Mouse (Mus musculus) layer of hippocampus, adult 11-12 months (tissue): ENCODE measurements around the gene Cep89.

ENCODE experiments used
- DNase-seq: peaks from one replicate; pipeline ENCODE4 v3.0.0; 2022; ENCODE audit warnings: low spot score

Cep89 gene

GRCm38 (mm10) chr7:35386525-35386952 is 10.3 kb upstream of the Cep89 start:
- no peak for DNase-seq

- DNase-seq, result no peak
Measured at GRCm38 (mm10) chr7:35388694-35389093, 8.1 kb upstream of the Cep89 start.

GRCm38 (mm10) chr7:35392935-35393334 is 3.9 kb upstream of the Cep89 start:
- DNase-seq, result no peak

GRCm38 (mm10) chr7:35395734-35396456 is 940 bp upstream of the Cep89 start:
- DNase-seq, result no peak

DNA sequence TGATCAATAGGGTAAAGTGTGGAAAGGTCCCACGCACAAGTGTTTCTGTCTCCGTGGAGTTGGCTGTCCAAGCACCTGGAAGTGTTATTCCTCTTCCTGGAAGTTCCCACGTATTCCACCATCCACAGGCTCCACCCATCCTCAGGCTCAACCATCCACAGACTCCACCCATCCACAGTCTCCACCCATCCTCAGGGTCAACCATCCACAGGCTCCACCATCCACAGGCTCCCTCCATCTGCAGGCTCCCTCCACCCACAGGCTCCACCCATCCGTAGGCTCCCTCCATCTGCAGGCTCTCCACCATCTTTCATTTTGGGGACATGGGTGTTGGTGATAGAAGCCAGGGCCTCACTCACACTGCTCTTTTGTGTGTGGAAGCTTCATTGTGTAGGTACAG is 4.3 kb downstream of the Cep89 start:
- DNase-seq, result no peak

GRCm38 (mm10) chr7:35415226-35415625 is 18.4 kb downstream of the Cep89 start:
- no peak for DNase-seq

- no peak for DNase-seq
Measured at GRCm38 (mm10) chr7:35415801-35416653, 19.2 kb downstream of the Cep89 start.

DNA sequence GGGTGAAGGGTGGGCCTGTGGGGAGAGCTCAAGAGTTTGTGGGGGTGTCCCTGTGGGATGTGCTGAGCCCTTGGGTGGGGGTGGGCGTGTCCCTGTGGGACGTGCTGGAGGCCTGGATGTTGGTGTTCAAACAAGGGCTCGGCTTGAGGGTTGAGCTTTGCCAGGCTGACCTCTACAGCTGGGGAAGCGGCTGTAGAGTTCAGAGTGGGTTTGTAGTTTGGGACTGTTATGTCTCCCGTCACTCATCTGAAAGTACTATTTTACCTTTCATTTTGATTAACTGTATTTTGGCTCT is 19.8 kb downstream of the Cep89 start:
- no peak for DNase-seq

- DNase-seq, result no peak
Measured at GRCm38 (mm10) chr7:35423071-35423470, 26.2 kb downstream of the Cep89 start.

DNA sequence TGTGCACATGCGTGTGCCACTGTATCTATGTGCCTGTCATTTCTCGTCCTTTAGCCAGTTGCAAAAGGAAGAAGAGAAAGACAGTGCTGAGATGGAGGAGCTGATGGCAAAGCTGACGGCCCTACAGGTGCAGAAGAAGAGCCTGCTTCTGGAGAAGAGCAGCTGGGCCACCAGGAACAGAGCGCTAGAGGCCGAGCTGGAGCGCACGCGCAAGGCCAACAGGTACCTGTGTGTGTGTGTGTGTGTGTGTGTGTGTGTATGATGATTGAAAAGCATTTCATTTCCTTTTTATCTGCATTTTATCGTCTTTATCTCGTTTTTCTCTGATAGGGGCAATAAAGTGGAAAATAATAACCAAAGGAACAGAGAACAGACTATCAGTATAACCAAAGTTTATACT is 31.3 kb downstream of the Cep89 start:
- DNase-seq, result no peak

DNA sequence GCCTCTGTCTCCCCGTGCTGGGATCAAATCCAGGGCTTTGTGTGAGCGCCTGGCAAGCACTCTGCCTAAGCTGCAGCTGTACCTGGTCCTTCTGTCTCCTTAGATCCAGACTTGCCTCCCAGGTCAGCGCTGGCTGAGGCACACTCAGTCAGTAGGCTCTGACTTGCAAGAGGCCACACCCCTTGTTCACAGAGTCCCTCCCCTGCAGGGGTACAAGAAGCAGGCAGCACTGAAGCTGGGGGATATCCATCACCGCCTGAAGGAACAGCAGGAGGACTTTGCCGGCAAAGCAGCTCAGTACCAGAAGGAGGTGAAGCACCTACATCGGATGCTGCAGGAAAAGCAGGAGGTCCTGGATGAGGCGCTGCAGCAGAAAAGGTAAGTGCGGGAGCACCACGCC is 38.4 kb downstream of the Cep89 start:
- no peak for DNase-seq

DNA sequence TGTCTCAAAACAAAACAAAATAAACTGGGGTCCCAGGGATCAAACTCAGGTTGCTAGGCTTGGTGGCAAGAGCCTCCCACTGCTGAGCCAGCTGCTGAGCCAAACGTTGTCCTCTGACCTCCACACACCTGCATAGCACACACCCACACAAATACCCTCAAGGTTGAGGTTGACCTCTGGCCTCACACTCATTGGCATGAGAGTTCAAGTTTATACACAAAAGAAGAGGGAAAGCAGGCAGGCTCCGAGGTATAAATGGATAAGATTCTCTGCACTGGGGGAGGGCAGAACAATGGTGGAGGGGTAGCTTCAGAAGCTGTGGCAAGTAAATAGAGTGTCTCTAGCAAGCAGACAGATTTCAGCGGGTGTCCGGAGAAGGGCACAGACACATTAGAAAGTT is 50.7 kb downstream of the Cep89 start:
- DNase-seq, result no peak

DNA sequence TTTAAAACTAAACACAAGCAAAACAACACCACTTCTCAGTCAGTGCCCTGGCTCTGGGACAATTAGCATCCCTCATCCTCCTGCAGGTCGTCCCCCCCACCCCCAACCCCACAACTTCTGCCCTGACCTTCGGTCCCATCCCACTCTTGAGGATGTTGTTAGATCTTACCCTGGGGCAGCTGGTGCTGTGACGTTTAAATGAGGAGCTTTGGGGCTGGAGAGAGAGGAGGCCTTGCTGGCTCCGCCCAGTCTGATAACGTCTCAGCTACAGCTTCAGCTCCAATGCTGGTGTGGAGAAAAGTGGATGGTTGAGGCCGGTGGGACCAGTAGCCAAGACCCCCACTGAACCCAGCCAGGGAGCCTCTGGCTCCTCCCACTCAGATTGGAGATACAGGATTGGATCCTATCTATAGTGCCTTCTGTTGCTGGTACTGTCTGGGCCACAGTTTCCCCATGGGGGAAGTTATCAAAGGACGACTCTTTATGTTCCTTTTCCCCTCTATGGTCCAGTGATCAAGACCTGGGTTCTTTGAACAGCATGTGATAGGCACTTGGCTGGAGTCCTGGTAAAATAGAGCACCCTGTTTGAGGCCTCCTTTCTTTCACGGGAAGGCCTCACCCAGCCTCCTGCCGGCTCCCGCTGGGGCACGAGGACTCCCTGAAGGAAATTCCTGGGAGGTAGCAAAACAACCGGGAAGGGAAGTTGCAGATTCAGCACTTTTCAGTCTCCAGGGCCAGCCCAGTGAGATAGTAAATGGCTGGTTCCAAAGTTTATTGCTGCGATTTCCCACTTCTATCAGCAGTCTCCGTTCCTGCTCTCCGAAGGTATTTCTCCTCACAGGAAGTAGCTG is 51.4 kb downstream of the Cep89 start, which contains the start of gene Slc7a9:
Slc7a9 (plus strand) TSS at position 801 of the 851 bp plus-strand sequence.
- no peak for DNase-seq

DNA sequence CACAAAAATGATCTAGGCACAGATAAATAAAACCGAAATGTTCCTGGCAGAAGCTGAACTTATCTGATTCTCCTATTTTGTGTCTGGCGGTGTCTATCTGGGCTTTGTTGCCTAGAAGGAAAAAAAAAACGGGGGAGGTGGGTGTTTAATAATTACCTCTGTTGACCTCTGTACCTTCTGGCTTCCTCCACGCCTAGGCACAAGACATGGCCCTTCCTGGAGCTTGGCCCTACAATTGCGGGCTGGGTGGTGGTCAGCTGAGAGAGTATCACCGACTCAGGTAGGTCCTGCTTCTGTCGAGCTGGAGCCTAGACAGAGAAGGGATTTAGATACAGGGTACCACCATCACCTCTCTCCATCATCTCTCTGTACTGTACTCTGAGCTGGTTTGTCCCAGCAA is 52.0 kb downstream of the Cep89 start:
- no peak for DNase-seq

DNA sequence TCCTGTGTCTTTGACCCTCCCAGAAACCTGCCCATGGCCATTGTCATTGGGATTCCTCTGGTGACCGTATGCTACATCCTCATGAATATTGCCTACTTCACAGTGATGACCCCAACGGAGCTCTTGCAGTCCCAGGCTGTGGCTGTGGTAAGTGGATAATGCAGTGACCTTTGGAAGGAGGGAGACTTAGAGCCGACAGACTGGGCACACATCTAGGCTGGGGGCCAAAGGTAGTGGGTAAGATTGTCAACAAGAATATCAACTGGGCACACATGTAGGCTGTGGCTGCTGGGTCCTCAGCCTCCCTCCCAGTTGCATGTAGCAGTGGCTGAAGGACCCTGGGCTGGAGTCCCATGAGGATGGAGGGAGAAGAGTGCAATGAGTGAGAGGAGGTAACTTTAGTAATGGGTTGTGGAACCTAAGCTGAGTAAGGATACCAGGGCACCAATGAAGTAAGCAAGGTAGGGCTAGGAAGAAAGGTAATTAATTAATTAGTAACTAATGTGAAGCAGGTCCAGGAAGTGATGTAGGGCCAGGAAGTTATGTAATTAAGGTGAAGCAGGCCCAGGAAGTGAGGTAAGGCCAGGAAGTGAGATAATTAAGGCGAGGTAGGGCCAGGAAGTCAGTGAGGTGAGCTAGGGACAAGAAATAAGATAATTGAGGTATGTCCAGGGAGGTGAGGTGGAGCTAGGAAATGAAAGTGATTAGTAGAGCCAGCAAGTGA is 59.4 kb downstream of the Cep89 start:
- DNase-seq, result no peak

- DNase-seq, result no peak
Measured at GRCm38 (mm10) chr7:35460971-35461370, 64.1 kb downstream of the Cep89 start.

DNA sequence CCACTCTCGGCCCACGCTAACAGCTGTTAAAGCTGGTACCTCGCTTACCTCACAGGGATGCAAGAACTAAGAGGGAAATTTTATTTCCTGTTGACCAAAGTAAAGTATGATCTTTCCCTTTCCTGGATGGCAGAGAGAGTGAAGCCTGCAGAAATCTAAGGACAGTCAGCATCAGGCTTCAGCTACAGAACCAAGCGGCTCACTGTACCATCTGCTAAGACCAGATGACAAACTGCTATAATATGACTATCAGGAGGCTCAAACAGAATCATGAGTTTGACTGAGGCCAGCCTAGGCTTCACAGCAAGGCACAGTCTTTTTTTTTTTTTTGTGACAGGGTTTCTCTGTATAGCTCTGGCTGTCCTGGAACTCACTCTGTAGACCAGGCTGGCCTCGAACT is 68.2 kb downstream of the Cep89 start:
- peak; percentile 23 for DNase-seq

- DNase-seq, result no peak
Measured at GRCm38 (mm10) chr7:35467856-35468255, 71.0 kb downstream of the Cep89 start.

- DNase-seq, result no peak
Measured at GRCm38 (mm10) chr7:35470794-35471193, 74.0 kb downstream of the Cep89 start.

- no peak for DNase-seq
Measured at GRCm38 (mm10) chr7:35476457-35476856, 79.6 kb downstream of the Cep89 start.

DNA sequence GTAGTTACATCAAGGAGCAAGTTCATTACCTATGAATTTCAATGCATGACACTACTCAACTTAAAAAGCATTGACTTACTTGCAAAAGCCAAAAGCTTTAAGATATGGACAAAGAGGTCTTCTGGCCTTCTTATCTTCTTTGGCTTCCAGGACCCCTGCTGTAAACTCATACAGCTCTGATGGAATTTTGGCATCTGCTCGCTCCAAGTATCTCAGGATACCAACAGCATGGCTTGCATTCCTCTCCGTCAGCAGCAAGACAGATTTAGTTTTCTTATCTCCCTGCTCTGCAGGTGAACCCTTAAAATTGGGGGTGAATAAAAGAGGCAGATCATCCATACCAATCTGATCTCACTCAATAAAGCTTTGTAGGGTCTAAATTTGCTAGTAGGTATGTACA is 88.3 kb downstream of the Cep89 start:
- no peak for DNase-seq

DNA sequence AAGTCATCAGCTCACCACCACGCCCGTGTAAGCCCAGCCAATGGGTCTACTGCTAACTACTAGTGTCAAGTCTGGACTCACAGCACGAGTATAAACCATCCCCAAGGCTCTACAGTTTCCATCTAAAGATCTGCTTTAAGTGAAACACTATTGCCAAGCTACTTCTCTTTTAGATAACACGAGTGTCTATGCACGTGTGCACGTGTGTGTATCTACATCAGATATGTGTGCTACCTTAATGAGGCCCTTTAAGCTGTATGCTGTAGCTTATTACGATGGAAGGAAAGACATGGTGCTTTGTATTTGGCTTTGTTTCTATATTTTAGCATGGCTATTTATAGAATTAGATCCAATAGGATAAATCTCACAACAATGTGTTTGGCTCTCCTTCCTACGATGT is 89.7 kb downstream of the Cep89 start:
- DNase-seq, result no peak
